Mouse (Mus musculus) heart, postnatal 0 days (tissue): ENCODE measurements at regions not wholly inside any gene's neighbourhood (a gene's known extent, or its start where the extent isn't known, plus 50 kb on each side); places are given as distances from the start of the nearest gene placed in this dataset.

ENCODE experiments used
- CTCF ChIP-seq: IDR thresholded peaks from 2 replicates; pipeline ENCODE4 v1.5.1; 2016; ENCODE audit warnings: antibody characterized with exemption, control low read depth, low read depth
- EP300 ChIP-seq: IDR thresholded peaks from 2 replicates; pipeline ENCODE4 v1.6.1; 2016; ENCODE audit warnings: antibody characterized with exemption, low read depth

GRCm38 (mm10) chr7:87186443-87187153, 59.3 kb upstream of the Nox4 start:
- no peak for TF ChIP-seq CTCF
- no peak for TF ChIP-seq EP300
